Mouse (Mus musculus): ENCODE results near the gene Gm26727. TPM values are rescaled to one million over a fixed set of nuclear protein-coding genes. Genes with fewer than 3 reads are reported as not detected.
A peak's percentile ranks its signal among the peaks of the same experiment; 100 is the strongest.
"Not testable (repeated sequence)": the region's sequence is repeated elsewhere in the genome, so short reads cannot be mapped to it uniquely, and the experiment has no call there.

Gene Gm26727
- total RNA-seq (2014; rRNA removed; ENCODE audit: low replicate concordance) (not detected in 2 replicates), polyA plus RNA-seq (2015; fragmentation: Nextera tagmentation; extraction: Ambion mirVana) (not detected in 2 replicates)

DNA sequence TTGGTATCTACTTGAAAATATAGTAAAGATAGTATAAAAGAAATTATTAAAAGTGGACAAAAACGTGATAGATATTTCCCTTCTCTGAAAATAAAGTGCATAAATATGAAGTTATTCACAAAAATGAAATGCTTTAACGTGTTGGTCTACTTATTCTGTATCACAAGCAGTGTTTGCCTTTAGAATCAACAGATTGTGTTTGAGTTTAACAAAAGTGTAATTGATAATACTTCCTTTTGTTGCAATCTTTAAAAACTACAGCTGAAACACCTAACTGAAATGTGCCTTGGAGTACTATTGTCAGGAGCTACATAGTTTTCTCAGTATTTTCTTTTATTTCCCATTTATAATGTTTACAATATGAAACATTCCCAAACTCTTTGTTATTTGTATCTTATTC lies at the start of gene Gm26727:
TSS of gene Gm26727 (minus strand) at position 101 of the 400 bp plus-strand sequence.
- ATAC-seq (ENCODE audit: insufficient read depth, low read depth) = no peak
- H3K27me3 ChIP-seq (ENCODE audit: control insufficient read depth, insufficient read depth, low read length) = no peaks in the 10 kb centered on the region

DNA sequence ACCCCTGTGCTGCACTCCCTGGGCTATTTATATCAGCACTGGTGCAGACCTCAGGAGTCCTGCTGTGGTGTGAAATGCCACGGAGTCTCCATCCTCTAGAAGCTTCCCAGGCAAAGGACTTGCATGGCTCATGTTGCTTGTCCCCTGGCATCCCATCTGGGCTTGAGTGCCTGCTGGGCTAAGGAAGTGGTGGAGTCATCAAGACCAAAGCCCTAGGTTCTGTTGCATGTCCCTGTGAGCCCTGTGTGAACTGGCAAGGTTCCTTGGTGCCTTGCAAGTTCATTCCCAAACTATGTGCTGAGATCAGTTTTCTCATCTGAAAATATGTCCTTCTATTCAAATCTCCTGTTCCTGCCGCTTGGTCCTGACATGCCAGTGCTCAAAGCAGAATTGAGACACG lies 48.1 kb upstream of the Gm26727 start:
- 52% methylated on average over 3 of the region's 3 CpGs for WGBS
- Histone ChIP-seq H3K4me1 (ENCODE audit: control insufficient read depth, insufficient read depth) (no peaks in the 10 kb centered on the region), H3K9ac (replicated peaks; ENCODE audit: low read depth, low read length) (no peak overlapping the region), H3K27me3 (ENCODE audit: control insufficient read depth, insufficient read depth, low read length) (no peaks in the 10 kb centered on the region), H3K36me3 (replicated peaks; ENCODE audit: control insufficient read depth, insufficient read depth, low read length) (no peaks in the 10 kb centered on the region), H3K27ac (ENCODE audit: low read depth) (no peak overlapping the region), H3K4me3 (ENCODE audit: low read depth, low read length) (no peak overlapping the region), H3K9me3 (replicated peaks; ENCODE audit: control insufficient read depth, low read length) (no peaks in the 10 kb centered on the region), H3K4me2 (ENCODE audit: low read depth, low read length) (no peak overlapping the region)
- ATAC-seq (ENCODE audit: insufficient read depth, low read depth) (no peak), DNase-seq (ENCODE audit: low spot score) (no peak)
- TF ChIP-seq EP300 (IDR thresholded peaks at IDR 0.05; ENCODE audit: low read depth) (no peak), CTCF (IDR thresholded peaks at IDR 0.05; ENCODE audit: low read depth) (no peak)

More for the DNA sequence above, at the start of gene Gm26727:
- no peak for TF ChIP-seq CTCF (IDR thresholded peaks at IDR 0.05; ENCODE audit: low read depth)
- H3K36me3 ChIP-seq (replicated peaks; ENCODE audit: control insufficient read depth, insufficient read depth, low read length) = no peaks in the 10 kb centered on the region
- H3K9me3 ChIP-seq (replicated peaks; ENCODE audit: control insufficient read depth, low read length) = no peaks in the 10 kb centered on the region
- DNase-seq (ENCODE audit: low spot score) = no peak
- no peaks in the 10 kb centered on the region for H3K4me1 ChIP-seq (ENCODE audit: control insufficient read depth, insufficient read depth)
- 44% methylated on average over 2 of the region's 2 CpGs for WGBS
- H3K4me2 ChIP-seq (ENCODE audit: low read depth, low read length) = no peak within 1 kb of the TSS
- no peak within 1 kb of the TSS for H3K9ac ChIP-seq (replicated peaks; ENCODE audit: low read depth, low read length)
- H3K4me3 ChIP-seq (ENCODE audit: low read depth, low read length) = no peak within 1 kb of the TSS
- H3K27ac ChIP-seq (ENCODE audit: low read depth) = no peak within 1 kb of the TSS

DNA sequence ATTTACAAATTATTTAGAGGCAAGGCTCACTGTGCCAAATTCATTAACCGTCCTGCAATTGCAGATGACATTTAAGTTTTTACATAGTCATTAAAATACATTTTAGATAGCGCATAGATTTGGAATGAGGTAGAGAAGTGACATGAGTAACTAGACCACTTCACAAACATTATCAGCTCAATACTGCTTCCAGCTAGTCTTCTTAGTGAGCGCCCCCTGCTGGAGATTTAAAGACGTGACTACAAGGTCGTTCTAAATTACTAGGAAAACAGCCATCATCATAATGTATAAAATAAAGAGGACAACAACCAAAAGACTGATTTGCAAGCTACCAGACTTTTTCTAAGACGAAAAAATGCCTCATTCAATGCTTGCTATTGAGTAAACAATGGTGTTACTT lies 44.8 kb upstream of the Gm26727 start:
- Histone ChIP-seq H3K4me3 (ENCODE audit: low read depth, low read length) (no peak overlapping the region), H3K4me2 (ENCODE audit: low read depth, low read length) (no peak overlapping the region), H3K27ac (ENCODE audit: low read depth) (no peak overlapping the region), H3K4me1 (ENCODE audit: control insufficient read depth, insufficient read depth) (no peaks in the 10 kb centered on the region), H3K9ac (replicated peaks; ENCODE audit: low read depth, low read length) (no peak overlapping the region), H3K9me3 (replicated peaks; ENCODE audit: control insufficient read depth, low read length) (no peaks in the 10 kb centered on the region), H3K27me3 (ENCODE audit: control insufficient read depth, insufficient read depth, low read length) (no peaks in the 10 kb centered on the region), H3K36me3 (replicated peaks; ENCODE audit: control insufficient read depth, insufficient read depth, low read length) (no peaks in the 10 kb centered on the region)
- WGBS = 10% methylated on average over 6 of the region's 6 CpGs
- TF ChIP-seq CTCF (IDR thresholded peaks at IDR 0.05; ENCODE audit: low read depth) (peak; percentile 65), EP300 (IDR thresholded peaks at IDR 0.05; ENCODE audit: low read depth) (no peak)
- ATAC-seq (ENCODE audit: insufficient read depth, low read depth) (no peak), DNase-seq (ENCODE audit: low spot score) (peak; percentile 61)

DNA sequence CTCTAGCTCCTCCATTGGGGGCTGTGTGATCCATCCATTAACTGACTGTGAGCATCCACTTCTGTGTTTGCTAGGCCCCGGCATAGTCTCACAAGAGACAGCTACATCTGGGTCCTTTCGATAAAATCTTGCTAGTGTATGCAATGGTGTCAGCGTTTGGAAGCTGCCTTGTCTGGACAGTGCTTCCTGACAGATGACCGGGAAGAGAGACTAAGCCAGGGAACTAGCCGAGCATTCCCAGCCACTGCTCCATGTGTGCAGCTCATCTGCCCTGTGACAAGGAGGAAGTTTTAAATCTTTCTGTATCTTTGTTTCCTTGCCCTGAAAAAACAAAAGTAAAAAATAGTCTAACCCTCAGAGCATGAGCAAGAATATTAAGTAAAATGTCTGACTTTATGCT lies 37.0 kb upstream of the Gm26727 start:
- not testable (repeated sequence) for ATAC-seq (ENCODE audit: insufficient read depth, low read depth); DNase-seq (ENCODE audit: low spot score); H3K4me1 ChIP-seq (ENCODE audit: control insufficient read depth, insufficient read depth); H3K27ac ChIP-seq (ENCODE audit: low read depth); H3K9me3 ChIP-seq (replicated peaks; ENCODE audit: control insufficient read depth, low read length); H3K4me3 ChIP-seq (ENCODE audit: low read depth, low read length); H3K9ac ChIP-seq (replicated peaks; ENCODE audit: low read depth, low read length); H3K4me2 ChIP-seq (ENCODE audit: low read depth, low read length); H3K36me3 ChIP-seq (replicated peaks; ENCODE audit: control insufficient read depth, insufficient read depth, low read length); H3K27me3 ChIP-seq (ENCODE audit: control insufficient read depth, insufficient read depth, low read length)
- 51% methylated on average over 5 of the region's 5 CpGs for WGBS

- Histone ChIP-seq H3K4me1 (ENCODE audit: control insufficient read depth, insufficient read depth) (no peaks in the 10 kb centered on the region), H3K27ac (ENCODE audit: low read depth) (no peak overlapping the region), H3K36me3 (replicated peaks; ENCODE audit: control insufficient read depth, insufficient read depth, low read length) (no peaks in the 10 kb centered on the region), H3K27me3 (ENCODE audit: control insufficient read depth, insufficient read depth, low read length) (no peaks in the 10 kb centered on the region), H3K9ac (replicated peaks; ENCODE audit: low read depth, low read length) (no peak overlapping the region), H3K4me3 (ENCODE audit: low read depth, low read length) (no peak overlapping the region), H3K4me2 (ENCODE audit: low read depth, low read length) (no peak overlapping the region), H3K9me3 (replicated peaks; ENCODE audit: control insufficient read depth, low read length) (no peaks in the 10 kb centered on the region)
- ATAC-seq (ENCODE audit: insufficient read depth, low read depth) (no peak), DNase-seq (ENCODE audit: low spot score) (no peak)
- WGBS = 75% methylated on average over 7 of the region's 7 CpGs
- TF ChIP-seq EP300 (IDR thresholded peaks at IDR 0.05; ENCODE audit: low read depth) (no peak), CTCF (IDR thresholded peaks at IDR 0.05; ENCODE audit: low read depth) (no peak)
Measured at GRCm38 (mm10) chr2:67467036-67467435, 34.1 kb upstream of the Gm26727 start.

DNA sequence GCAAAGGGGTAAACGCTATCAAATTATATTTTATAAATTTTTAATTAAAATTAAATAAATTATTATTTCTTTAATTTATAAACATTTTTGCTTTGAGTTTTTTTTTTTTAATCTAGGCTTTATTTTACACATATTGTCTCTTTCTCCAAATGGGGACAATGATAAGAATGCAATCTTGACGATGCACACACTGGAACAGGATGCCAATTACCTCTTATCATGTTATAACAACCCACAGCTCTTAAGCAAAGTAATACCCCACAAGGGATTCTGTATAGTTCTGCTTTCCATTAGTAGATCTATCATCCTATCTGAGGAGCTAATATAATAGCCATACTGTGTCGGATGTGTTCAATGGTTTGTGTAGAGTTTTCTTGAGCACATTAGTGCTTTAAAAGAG lies 27.9 kb upstream of the Gm26727 start:
- Histone ChIP-seq H3K36me3 (replicated peaks; ENCODE audit: control insufficient read depth, insufficient read depth, low read length) (no peaks in the 10 kb centered on the region), H3K4me2 (ENCODE audit: low read depth, low read length) (no peak overlapping the region), H3K4me1 (ENCODE audit: control insufficient read depth, insufficient read depth) (no peaks in the 10 kb centered on the region), H3K9me3 (replicated peaks; ENCODE audit: control insufficient read depth, low read length) (no peaks in the 10 kb centered on the region), H3K4me3 (ENCODE audit: low read depth, low read length) (no peak overlapping the region), H3K27me3 (ENCODE audit: control insufficient read depth, insufficient read depth, low read length) (no peaks in the 10 kb centered on the region), H3K27ac (ENCODE audit: low read depth) (no peak overlapping the region), H3K9ac (replicated peaks; ENCODE audit: low read depth, low read length) (no peak overlapping the region)
- no peak for DNase-seq (ENCODE audit: low spot score)
- TF ChIP-seq CTCF (IDR thresholded peaks at IDR 0.05; ENCODE audit: low read depth) (no peak), EP300 (IDR thresholded peaks at IDR 0.05; ENCODE audit: low read depth) (no peak)
- no peak for ATAC-seq (ENCODE audit: insufficient read depth, low read depth)
- WGBS = 68% methylated on average over 3 of the region's 3 CpGs

Data from heart, postnatal 0 days (tissue).